Mouse (Mus musculus) heart, postnatal 0 days (tissue): Measurements from ENCODE around the gene Tmtc1.

ENCODE experiments used
- CTCF ChIP-seq: IDR thresholded peaks from 2 replicates; pipeline ENCODE4 v1.5.1; 2016; ENCODE audit warnings: antibody characterized with exemption, control low read depth, low read depth
- EP300 ChIP-seq: IDR thresholded peaks from 2 replicates; pipeline ENCODE4 v1.6.1; 2016; ENCODE audit warnings: antibody characterized with exemption, low read depth

- TF ChIP-seq EP300 (no peak), CTCF (no peak)
Observed at GRCm38 (mm10) chr6:148290865-148291264, 153.3 kb downstream of the Tmtc1 start.
